Mouse (Mus musculus): ENCODE measurements around the gene 1700028P14Rik.
"Not testable (repeated sequence)": the region's sequence is repeated elsewhere in the genome, so short reads cannot be mapped to it uniquely, and the experiment has no call there.

The 1700028P14Rik gene

GRCm38 (mm10) chr19:23652644-23653043, at the start of gene 1700028P14Rik:
Gene 1700028P14Rik (minus strand): TSS chr19:23652812.
- CTCF ChIA-PET = interaction anchor here in 1 of 4 experiments (1.1 to 1.2 kb wide), 2 partner anchors 106 to 637 kb away, joined by 3 to 6 read pairs; partner anchors contain the start of gene Apba1
- POLR2A ChIA-PET = interaction anchor here in 2 of 4 experiments (0.6 to 1.3 kb wide), 4 partner anchors 10 to 105 kb away, joined by 3 to 6 read pairs (median 3); partner anchors contain the start of gene Ptar1 (in 1 of the 2)

- CTCF ChIA-PET = interaction anchor here in 2 of 4 experiments (0.8 to 3.6 kb wide), 4 partner anchors 9 to 73 kb away, joined by 3 to 15 read pairs (median 6); partner anchors contain the start of gene Apba1 (in 2 of the 2)
- POLR2A ChIA-PET = interaction anchor here in 2 of 4 experiments (1.0 to 3.0 kb wide), 6 partner anchors 10 to 59 kb away, joined by 3 to 14 read pairs (median 4); partner anchors contain the start of gene Apba1 (in 1 of the 2)
These were observed 46.5 kb upstream of the 1700028P14Rik start for GRCm38 (mm10) chr19:23699131-23699530.

GRCm38 (mm10) chr19:23698366-23698765, 45.8 kb upstream of the 1700028P14Rik start:
- POLR2A ChIA-PET = interaction anchor here (0.6 to 3.0 kb wide), 11 partner anchors 9 to 554 kb away, joined by 3 to 14 read pairs (median 4); partner anchors contain the start of genes Ptar1 (in 3 of the 4) and Apba1 (in 1 of the 4)
- CTCF ChIA-PET = interaction anchor here (0.6 to 3.6 kb wide), 9 partner anchors 10 to 73 kb away, joined by 3 to 15 read pairs (median 6); partner anchors contain the start of gene Apba1 (in 3 of the 4)

- CTCF ChIA-PET = interaction anchor here (0.5 to 3.6 kb wide), 8 partner anchors 10 to 620 kb away, joined by 3 to 15 read pairs (median 6); partner anchors contain the start of gene Apba1 (in 3 of the 4)
- POLR2A ChIA-PET = interaction anchor here (0.6 to 3.0 kb wide), 11 partner anchors 8 to 550 kb away, joined by 3 to 14 read pairs (median 5); partner anchors contain the start of genes Ptar1 (in 3 of the 4) and Apba1 (in 1 of the 4)
These were observed 45.2 kb upstream of the 1700028P14Rik start for GRCm38 (mm10) chr19:23697861-23698260.

- ChIA-PET CTCF (interaction anchor here in 1 of 4 experiments (1.8 kb wide), 1 partner anchor 64 kb away, joined by 6 read pairs; the partner anchor contains the start of gene Apba1), POLR2A (interaction anchor here in 2 of 4 experiments (1.0 to 1.6 kb wide), 5 partner anchors 13 to 78 kb away, joined by 3 read pairs; no protein-coding TSS in a partner anchor)
These were observed 41.7 kb upstream of the 1700028P14Rik start for GRCm38 (mm10) chr19:23694344-23694743.

GRCm38 (mm10) chr19:23688421-23688946, 35.9 kb upstream of the 1700028P14Rik start:
- ChIA-PET CTCF (interaction anchor here in 1 of 4 experiments (1.8 to 2.3 kb wide), 2 partner anchors 9 to 70 kb away, joined by 6 to 10 read pairs; partner anchors contain the start of gene Apba1), POLR2A (interaction anchor here (0.7 to 2.5 kb wide), 9 partner anchors 9 to 388 kb away, joined by 3 to 14 read pairs (median 7); partner anchors contain the start of gene Apba1 (in 2 of the 4))

GRCm38 (mm10) chr19:23687296-23688021, 34.8 kb upstream of the 1700028P14Rik start, which contains the start of gene Ptar1:
Gene Ptar1 (plus strand): TSS chr19:23687429.
- CTCF ChIA-PET = interaction anchor here in 1 of 4 experiments (1.8 to 2.3 kb wide), 2 partner anchors 10 to 71 kb away, joined by 6 to 10 read pairs; partner anchors contain the start of gene Apba1
- POLR2A ChIA-PET = interaction anchor here in 3 of 4 experiments (0.6 to 2.5 kb wide), 16 partner anchors 10 to 551 kb away, joined by 3 to 14 read pairs (median 4); partner anchors contain the start of genes Apba1 (in 2 of the 3) and 1700028P14Rik (in 1 of the 3)

- POLR2A ChIA-PET = interaction anchor here in 3 of 4 experiments (0.6 to 2.5 kb wide), 13 partner anchors 10 to 551 kb away, joined by 3 to 14 read pairs (median 4); partner anchors contain the start of genes 1700028P14Rik (in 1 of the 3) and Apba1 (in 1 of the 3)
- CTCF ChIA-PET = interaction anchor here in 1 of 4 experiments (2.3 kb wide), 1 partner anchor 71 kb away, joined by 10 read pairs; the partner anchor contains the start of gene Apba1
These were observed 34.3 kb upstream of the 1700028P14Rik start for GRCm38 (mm10) chr19:23686962-23687295.

- CTCF ChIA-PET, POLR2A ChIA-PET: not testable (repeated sequence)
These were observed 23.0 kb upstream of the 1700028P14Rik start for GRCm38 (mm10) chr19:23675656-23676055.

GRCm38 (mm10) chr19:23673021-23673420, 20.4 kb upstream of the 1700028P14Rik start:
- ChIA-PET CTCF (interaction anchor here in 1 of 4 experiments (0.6 kb wide), 1 partner anchor 127 kb away, joined by 3 read pairs; no protein-coding TSS in a partner anchor), POLR2A (no interaction called here)

- ChIA-PET POLR2A (interaction anchor here in 2 of 4 experiments (0.6 to 1.4 kb wide), 2 partner anchors 11 to 98 kb away, joined by 3 to 4 read pairs; no protein-coding TSS in a partner anchor), CTCF (no interaction called here)
These were observed 15.6 kb upstream of the 1700028P14Rik start for GRCm38 (mm10) chr19:23668142-23668655.

GRCm38 (mm10) chr19:23664083-23664482, 11.5 kb upstream of the 1700028P14Rik start:
- POLR2A ChIA-PET = interaction anchor here in 1 of 4 experiments (0.8 kb wide), 1 partner anchor 19 kb away, joined by 3 read pairs; no protein-coding TSS in a partner anchor
- CTCF ChIA-PET = no interaction called here

GRCm38 (mm10) chr19:23658350-23658749, 5.7 kb upstream of the 1700028P14Rik start:
- POLR2A ChIA-PET = interaction anchor here in 2 of 4 experiments (0.7 to 1.7 kb wide), 4 partner anchors 10 to 583 kb away, joined by 3 to 4 read pairs (median 3); no protein-coding TSS in a partner anchor
- CTCF ChIA-PET = no interaction called here

GRCm38 (mm10) chr19:23657261-23657932, 4.8 kb upstream of the 1700028P14Rik start:
- ChIA-PET CTCF (interaction anchor here in 1 of 4 experiments (0.6 to 1.1 kb wide), 2 partner anchors 101 to 122 kb away, joined by 3 to 6 read pairs; partner anchors contain the start of gene Apba1), POLR2A (interaction anchor here in 3 of 4 experiments (0.5 to 1.7 kb wide), 10 partner anchors 9 to 582 kb away, joined by 3 to 4 read pairs (median 3); partner anchors contain the start of gene Ptar1 (in 1 of the 3))

GRCm38 (mm10) chr19:23653154-23653553, 542 bp upstream of the 1700028P14Rik start:
- ChIA-PET CTCF (interaction anchor here in 1 of 4 experiments (1.1 to 1.2 kb wide), 2 partner anchors 105 to 638 kb away, joined by 3 to 6 read pairs; partner anchors contain the start of gene Apba1), POLR2A (interaction anchor here in 3 of 4 experiments (0.6 to 1.3 kb wide), 3 partner anchors 34 to 737 kb away, joined by 3 to 6 read pairs (median 3); partner anchors contain the start of gene Ptar1 (in 1 of the 3))

- CTCF ChIA-PET = no interaction called here
- POLR2A ChIA-PET = no interaction called here
These were observed 5.3 kb downstream of the 1700028P14Rik start for GRCm38 (mm10) chr19:23647308-23647707.

- ChIA-PET CTCF (interaction anchor here in 1 of 4 experiments (0.7 kb wide), 1 partner anchor 419 kb away, joined by 4 read pairs; no protein-coding TSS in a partner anchor), POLR2A (interaction anchor here in 1 of 4 experiments (0.6 to 1.1 kb wide), 2 partner anchors 18 to 131 kb away, joined by 3 read pairs; no protein-coding TSS in a partner anchor)
These were observed 7.3 kb downstream of the 1700028P14Rik start for GRCm38 (mm10) chr19:23645347-23645746.

Measured in embryonic stem cell, embryonic (primary cell).